Mouse (Mus musculus) midbrain, postnatal 0 days (tissue): ENCODE measurements around the gene Shc4. TPM values are rescaled to one million over a fixed set of nuclear protein-coding genes. Genes with fewer than 3 reads are reported as not detected.
A peak's percentile ranks its signal among the peaks of the same experiment; 100 is the strongest.

Experiments used
- ATAC-seq: fragments of 200-750 bp; cut with Nextera tagmentation; 2 replicates; pipeline ENCODE4 v1.8.0; 2017; ENCODE audit warnings: moderate number of reproducible peaks, mild to moderate bottlenecking, moderate TSS enrichment, moderate library complexity; ENCODE audit not compliant: low FRiP score
- DNase-seq: peaks from one replicate; pipeline ENCODE4 v3.0.0-alpha.2; 2015; ENCODE audit warnings: low spot score
- H3K27ac ChIP-seq: fragments of 300-500 bp; sonication (generic); 2 replicates; pipeline ENCODE4 v1.5.1; 2014; ENCODE audit warnings: low read depth, mild to moderate bottlenecking, low read length, mixed read lengths
- H3K27me3 ChIP-seq: fragments of 300-500 bp; sonication (generic); 2 replicates; pipeline ENCODE4 v1.6.1; 2014; ENCODE audit warnings: low read length, control low read depth, mixed read lengths; ENCODE audit not compliant: insufficient read depth
- H3K36me3 ChIP-seq: fragments of 300-500 bp; sonication (generic); 2 replicates; pipeline ENCODE4 v1.6.1; 2014; ENCODE audit warnings: low read length, control low read depth, mixed read lengths; ENCODE audit not compliant: insufficient read depth
- H3K4me1 ChIP-seq: fragments of 300-500 bp; sonication (generic); 2 replicates; pipeline ENCODE4 v1.6.1; 2014; ENCODE audit warnings: mild to moderate bottlenecking, control low read depth, antibody characterized with exemption, low read length, mixed read lengths; ENCODE audit not compliant: insufficient read depth
- H3K4me2 ChIP-seq: fragments of 300-500 bp; sonication (generic); 2 replicates; pipeline ENCODE4 v1.6.1; 2014; ENCODE audit warnings: low read depth, mild to moderate bottlenecking, low read length, mixed read lengths; ENCODE audit not compliant: poor library complexity, severe bottlenecking
- H3K4me3 ChIP-seq: fragments of 300-500 bp; sonication (generic); 2 replicates; pipeline ENCODE4 v1.5.1; 2014; ENCODE audit warnings: low read depth, mild to moderate bottlenecking, low read length, moderate library complexity
- H3K9ac ChIP-seq: fragments of 300-500 bp; sonication (generic); replicated peaks from 2 replicates; pipeline ENCODE4 v1.6.1; 2014; ENCODE audit warnings: mild to moderate bottlenecking, low read length, moderate library complexity, mixed read lengths; ENCODE audit not compliant: poor library complexity, severe bottlenecking
- H3K9me3 ChIP-seq: fragments of 300-500 bp; sonication (generic); 2 replicates; pipeline ENCODE4 v1.6.1; 2016; ENCODE audit warnings: low read length, control low read depth
- CTCF ChIP-seq: IDR thresholded peaks from 2 replicates; pipeline ENCODE4 v1.5.1; 2016; ENCODE audit warnings: antibody characterized with exemption, mild to moderate bottlenecking
- WGBS: fragments of 180-500 bp; shearing (Covaris S2); extraction: QIAGEN DNeasy Blood & Tissue Kit; methylation state at CpG from one replicate; pipeline ENCODE4 v1.1.7; 2014; 5-methylcytosine and 5-hydroxymethylcytosine counted together
- polyA plus RNA-seq: library from polyadenylated mRNA; unstranded; fragments of >200 nt; fragmentation: Nextera tagmentation; extraction: Ambion mirVana; gene quantifications from 2 replicates; pipeline ENCODE4 v1.2.1, GENCODE M21; 2015
- total RNA-seq: library from RNA; depleted of rRNA; stranded (reverse); fragments of >200 nt; gene quantifications from 2 replicates; pipeline ENCODE4 v1.2.3, GENCODE M21; 2014

Shc4 gene
- total and polyA plus RNA-seq, 2 experiments from 2014 or later: 2.8 to 6.7 TPM

GRCm38 (mm10) chr2:125606220-125606845 is 117.6 kb downstream of the Shc4 start:
- H3K9me3 ChIP-seq: no peaks in the 10 kb centered on the region
- ATAC-seq: no peak
- H3K4me2 ChIP-seq: no peak overlapping the region
- H3K4me3 ChIP-seq: no peak overlapping the region
- H3K27me3 ChIP-seq: no peaks in the 10 kb centered on the region
- peak; percentile 9 for DNase-seq
- no peak overlapping the region for H3K9ac ChIP-seq
- H3K36me3 ChIP-seq: peaks cover 8% of the 10 kb centered on the region; the same call in 1 of the 2 replicates
- WGBS: 76% methylated on average over 17 of the region's 17 CpGs
- no peak for TF ChIP-seq CTCF
- no peaks in the 10 kb centered on the region for H3K4me1 ChIP-seq
- no peak overlapping the region for H3K27ac ChIP-seq

- no peak; the same call in 1 of the 2 replicates for ATAC-seq
Observed at GRCm38 (mm10) chr2:125604646-125605045, 119.3 kb downstream of the Shc4 start.

GRCm38 (mm10) chr2:125602970-125603369 is 121.0 kb downstream of the Shc4 start:
- DNase-seq: no peak
- 93% methylated on average over 3 of the region's 3 CpGs for WGBS
- Histone ChIP-seq H3K27me3 (no peaks in the 10 kb centered on the region), H3K4me3 (no peak overlapping the region), H3K4me2 (no peak overlapping the region), H3K4me1 (no peaks in the 10 kb centered on the region), H3K9ac (no peak overlapping the region), H3K36me3 (peaks cover 9% of the 10 kb centered on the region; the same call in 1 of the 2 replicates), H3K27ac (no peak overlapping the region), H3K9me3 (no peaks in the 10 kb centered on the region)
- no peak for TF ChIP-seq CTCF
- ATAC-seq: no peak

More at GRCm38 (mm10) chr2:125604646-125605045, 119.3 kb downstream of the Shc4 start:
- Histone ChIP-seq H3K4me2 (no peak overlapping the region), H3K36me3 (peaks cover 9% of the 10 kb centered on the region; the same call in 1 of the 2 replicates), H3K4me3 (no peak overlapping the region), H3K27ac (no peak overlapping the region), H3K4me1 (no peaks in the 10 kb centered on the region), H3K9me3 (no peaks in the 10 kb centered on the region), H3K9ac (no peak overlapping the region), H3K27me3 (no peaks in the 10 kb centered on the region)
- 75% methylated on average over 7 of the region's 7 CpGs for WGBS
- TF ChIP-seq CTCF: peak; percentile 90
- peak; percentile 73 for DNase-seq

- TF ChIP-seq CTCF: no peak
- Histone ChIP-seq H3K27me3 (no peaks in the 10 kb centered on the region), H3K9me3 (no peaks in the 10 kb centered on the region), H3K4me1 (no peaks in the 10 kb centered on the region), H3K4me2 (no peak overlapping the region), H3K9ac (no peak overlapping the region), H3K27ac (no peak overlapping the region), H3K4me3 (no peak overlapping the region), H3K36me3 (peaks cover 9% of the 10 kb centered on the region; the same call in 1 of the 2 replicates)
- 83% methylated on average over 4 of the region's 4 CpGs for WGBS
- no peak for DNase-seq
- no peak for ATAC-seq
Observed at GRCm38 (mm10) chr2:125598958-125599357, 125.0 kb downstream of the Shc4 start.

- Histone ChIP-seq H3K27ac (no peak overlapping the region), H3K4me1 (no peaks in the 10 kb centered on the region), H3K36me3 (peaks cover 9% of the 10 kb centered on the region; the same call in 1 of the 2 replicates), H3K9ac (no peak overlapping the region), H3K4me3 (no peak overlapping the region), H3K27me3 (no peaks in the 10 kb centered on the region), H3K9me3 (no peaks in the 10 kb centered on the region), H3K4me2 (no peak overlapping the region)
- no peak for ATAC-seq
- DNase-seq: peak; percentile 4
- 83% methylated on average over 6 of the region's 6 CpGs for WGBS
- no peak for TF ChIP-seq CTCF
Observed at GRCm38 (mm10) chr2:125598251-125598650, 125.7 kb downstream of the Shc4 start.

GRCm38 (mm10) chr2:125594786-125595185 is 129.2 kb downstream of the Shc4 start:
- Histone ChIP-seq H3K9me3 (no peaks in the 10 kb centered on the region), H3K4me1 (no peaks in the 10 kb centered on the region), H3K9ac (no peak overlapping the region), H3K4me2 (no peak overlapping the region), H3K27ac (no peak overlapping the region), H3K27me3 (no peaks in the 10 kb centered on the region), H3K36me3 (no peaks in the 10 kb centered on the region), H3K4me3 (no peak overlapping the region)
- no peak for ATAC-seq
- 78% methylated on average over 12 of the region's 12 CpGs for WGBS
- peak; percentile 3 for DNase-seq
- no peak for TF ChIP-seq CTCF
